Mouse (Mus musculus) gastrocnemius, postnatal 4 days (tissue): ENCODE results near the gene Oprm1. TPM values are rescaled to one million over a fixed set of nuclear protein-coding genes. Genes with fewer than 3 reads are reported as not detected.

Experiments
- DNase-seq, 2 experiments: peaks; one replicate each; pipeline ENCODE4 v3.0.0; 2021 to 2022; ENCODE audit warnings: low spot score in 2 of 2, mixed read lengths in 2 of 2
- total RNA-seq, 2 experiments: library from RNA; stranded (reverse); gene quantifications; 2 replicates each; pipeline ENCODE4 v1.2.3; 2021

The Oprm1 gene
- total RNA-seq, 2 experiments from 2014 or later = not detected

GRCm38 (mm10) chr10:7037194-7037593 is 278.9 kb downstream of the Oprm1 start:
- DNase-seq = no peak

- DNase-seq = no peak
These were observed 282.7 kb downstream of the Oprm1 start for GRCm38 (mm10) chr10:7041032-7041431.

GRCm38 (mm10) chr10:7043896-7044295 is 285.6 kb downstream of the Oprm1 start:
- no peak for DNase-seq

GRCm38 (mm10) chr10:7047288-7047918 is 289.1 kb downstream of the Oprm1 start:
- no peak for DNase-seq

GRCm38 (mm10) chr10:7047919-7048291 is 289.6 kb downstream of the Oprm1 start:
- no peak for DNase-seq

GRCm38 (mm10) chr10:7049901-7050300 is 291.6 kb downstream of the Oprm1 start:
- DNase-seq = no peak

GRCm38 (mm10) chr10:7052315-7053017 is 294.2 kb downstream of the Oprm1 start, which contains the start of gene Ipcef1:
Ipcef1 (minus strand) TSS chr10:7052478.
- DNase-seq = no peak

GRCm38 (mm10) chr10:7054560-7055205 is 296.4 kb downstream of the Oprm1 start:
- no peak for DNase-seq

GRCm38 (mm10) chr10:7057546-7057945 is 299.2 kb downstream of the Oprm1 start:
- DNase-seq = no peak

GRCm38 (mm10) chr10:7060326-7060725 is 302.0 kb downstream of the Oprm1 start:
- no peak for DNase-seq

- no peak for DNase-seq
These were observed 304.7 kb downstream of the Oprm1 start for GRCm38 (mm10) chr10:7062993-7063392.

GRCm38 (mm10) chr10:7063752-7064457 is 305.6 kb downstream of the Oprm1 start:
- no peak for DNase-seq

GRCm38 (mm10) chr10:7068608-7069007 is 310.3 kb downstream of the Oprm1 start:
- no peak for DNase-seq

GRCm38 (mm10) chr10:7069090-7069489 is 310.8 kb downstream of the Oprm1 start:
- DNase-seq = no peak

- no peak for DNase-seq
These were observed 312.0 kb downstream of the Oprm1 start for GRCm38 (mm10) chr10:7070100-7070835.

- no peak for DNase-seq
These were observed 312.6 kb downstream of the Oprm1 start for GRCm38 (mm10) chr10:7070924-7071323.

- DNase-seq = no peak
These were observed 315.9 kb downstream of the Oprm1 start for GRCm38 (mm10) chr10:7074231-7074630.

GRCm38 (mm10) chr10:7075661-7076060 is 317.4 kb downstream of the Oprm1 start:
- no peak for DNase-seq

GRCm38 (mm10) chr10:7076201-7076600 is 317.9 kb downstream of the Oprm1 start:
- peak; percentile 57 to 76 for DNase-seq

GRCm38 (mm10) chr10:7076662-7077211 is 318.4 kb downstream of the Oprm1 start:
- DNase-seq = no peak

GRCm38 (mm10) chr10:7077389-7077808 is 319.1 kb downstream of the Oprm1 start:
- DNase-seq = no peak
